Mouse (Mus musculus): Measurements from ENCODE around the gene Pld2. TPM values are rescaled to one million over a fixed set of nuclear protein-coding genes. Genes with fewer than 3 reads are reported as not detected.
"Not testable (repeated sequence)": the region's sequence is repeated elsewhere in the genome, so short reads cannot be mapped to it uniquely, and the experiment has no call there.

Gene Pld2
- polyA plus RNA-seq, 1 experiment from 2014 or later: 19.6 TPM

DNA sequence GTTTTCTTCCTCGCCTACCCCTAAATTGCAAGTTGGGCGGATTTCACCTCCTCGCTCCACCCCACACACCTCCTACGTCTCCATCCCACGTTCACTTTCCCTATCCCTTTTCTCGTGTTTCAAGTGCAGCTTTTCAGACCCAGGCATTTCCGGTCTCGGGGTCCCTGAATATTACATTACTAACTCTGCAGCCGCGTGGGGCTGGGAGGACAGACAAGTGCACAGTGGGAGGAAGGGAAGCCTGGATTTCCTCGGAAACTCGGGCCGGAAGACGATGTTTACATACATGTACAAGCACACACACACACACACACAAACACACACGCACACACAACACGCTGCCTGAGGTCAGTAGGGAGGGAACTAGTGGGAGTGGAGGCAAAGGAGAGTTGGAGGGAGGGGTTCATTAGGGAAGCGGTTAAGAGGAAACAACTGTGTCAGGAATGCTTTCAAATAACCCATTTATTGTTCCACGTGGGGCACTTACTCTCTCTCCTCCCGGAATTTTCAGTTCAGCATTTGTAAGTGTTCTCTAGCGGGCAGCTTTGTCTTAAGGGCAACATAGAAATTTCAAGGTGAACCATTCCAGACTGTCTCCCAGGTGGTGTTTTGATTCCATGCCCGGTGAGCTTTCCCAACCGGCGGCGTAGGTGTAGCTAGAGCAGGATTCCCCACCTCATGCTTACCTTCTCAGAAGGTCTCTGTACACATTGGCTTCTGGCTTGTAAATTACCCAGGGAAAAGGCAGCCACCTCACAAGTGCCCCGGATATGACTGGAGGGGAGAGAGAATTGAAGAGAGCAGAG lies 23.8 kb downstream of the Pld2 start:
- WGBS: 3% methylated on average over 25 of the region's 25 CpGs
- ATAC-seq: peak; percentile 15; the same call in 1 of the 2 replicates

DNA sequence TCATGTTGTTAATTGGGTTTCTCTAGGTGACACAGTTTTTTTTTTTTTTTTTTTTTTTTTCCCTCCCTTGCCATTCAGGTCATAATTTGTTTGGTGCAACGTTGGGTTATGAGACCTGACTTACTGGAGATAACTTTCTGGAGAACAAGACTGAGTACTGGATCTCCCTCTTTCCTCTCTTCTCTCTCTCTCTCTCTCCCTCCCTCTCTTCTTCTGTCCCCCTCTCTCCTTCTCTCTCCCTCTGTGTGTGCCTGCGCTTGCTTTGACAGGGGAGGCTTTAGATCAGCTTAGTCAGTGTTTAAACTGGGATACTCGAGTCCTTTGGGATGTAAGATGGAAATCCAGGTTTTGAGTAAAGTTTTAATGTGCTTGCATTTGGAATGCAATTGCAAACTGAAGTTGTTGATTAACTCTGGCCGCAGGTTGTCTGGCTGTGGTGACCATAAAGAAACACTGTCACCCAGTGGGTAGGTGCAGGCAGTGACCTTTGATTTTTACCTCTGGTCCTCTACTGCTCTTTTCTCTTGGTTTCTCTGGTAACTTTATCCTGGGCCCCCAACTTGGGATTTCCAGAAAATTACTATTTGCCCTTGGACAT lies 24.5 kb downstream of the Pld2 start:
- Histone ChIP-seq H3K9ac (ENCODE audit: low read depth, low read length) (peak overlapping the region; percentile 87), H3K9me3 (replicated peaks; ENCODE audit: control insufficient read depth, low read length, poor library complexity, severe bottlenecking) (no peaks in the 10 kb centered on the region), H3K4me3 (ENCODE audit: low read depth, low read length) (peak overlapping the region; percentile 89), H3K36me3 (ENCODE audit: control insufficient read depth, insufficient read depth, low read length) (no peaks in the 10 kb centered on the region), H3K27me3 (ENCODE audit: control insufficient read depth, insufficient read depth, low read depth, low read length) (no peaks in the 10 kb centered on the region), H3K27ac (ENCODE audit: low read length) (no peak overlapping the region), H3K4me1 (ENCODE audit: control insufficient read depth, insufficient read depth, low read length) (peaks cover 31% of the 10 kb centered on the region), H3K4me2 (ENCODE audit: low read length) (peak overlapping the region; percentile 90)
- no peak for ATAC-seq
- WGBS: 49% methylated on average over 4 of the region's 4 CpGs

More for the DNA sequence above, 23.8 kb downstream of the Pld2 start:
- H3K9ac ChIP-seq (ENCODE audit: low read depth, low read length): peak overlapping the region; percentile 87
- no peaks in the 10 kb centered on the region for H3K9me3 ChIP-seq (replicated peaks; ENCODE audit: control insufficient read depth, low read length, poor library complexity, severe bottlenecking)
- H3K4me3 ChIP-seq (ENCODE audit: low read depth, low read length): peak overlapping the region; percentile 89
- H3K27ac ChIP-seq (ENCODE audit: low read length): peak overlapping the region; percentile 83
- H3K4me1 ChIP-seq (ENCODE audit: control insufficient read depth, insufficient read depth, low read length): peaks cover 31% of the 10 kb centered on the region
- H3K4me2 ChIP-seq (ENCODE audit: low read length): peak overlapping the region; percentile 90
- no peaks in the 10 kb centered on the region for H3K36me3 ChIP-seq (ENCODE audit: control insufficient read depth, insufficient read depth, low read length)
- no peaks in the 10 kb centered on the region for H3K27me3 ChIP-seq (ENCODE audit: control insufficient read depth, insufficient read depth, low read depth, low read length)

DNA sequence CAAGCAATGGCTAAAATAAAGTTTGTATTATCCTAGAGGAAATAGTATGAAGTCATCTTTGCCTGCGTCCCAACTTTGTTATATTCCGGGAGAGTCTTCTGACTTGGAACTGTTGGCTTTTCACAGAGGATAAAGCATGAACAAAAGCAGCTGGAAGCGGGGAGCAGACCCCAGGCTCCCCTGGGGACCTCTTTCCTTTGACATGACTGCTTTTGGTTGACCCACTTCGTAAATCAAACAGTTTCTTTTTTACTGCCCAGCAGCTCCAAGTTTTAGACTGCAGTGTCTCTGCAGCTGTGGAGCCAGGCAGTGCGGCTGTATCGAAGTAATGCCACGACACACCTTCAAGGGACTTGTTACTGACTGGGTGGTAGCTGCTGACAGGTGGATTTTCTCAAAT lies 26.7 kb downstream of the Pld2 start:
- Histone ChIP-seq H3K4me2 (ENCODE audit: low read length) (no peak overlapping the region), H3K9me3 (replicated peaks; ENCODE audit: control insufficient read depth, low read length, poor library complexity, severe bottlenecking) (no peaks in the 10 kb centered on the region), H3K9ac (ENCODE audit: low read depth, low read length) (no peak overlapping the region), H3K27me3 (ENCODE audit: control insufficient read depth, insufficient read depth, low read depth, low read length) (no peaks in the 10 kb centered on the region), H3K4me3 (ENCODE audit: low read depth, low read length) (no peak overlapping the region), H3K4me1 (ENCODE audit: control insufficient read depth, insufficient read depth, low read length) (peaks cover 30% of the 10 kb centered on the region), H3K27ac (ENCODE audit: low read length) (no peak overlapping the region), H3K36me3 (ENCODE audit: control insufficient read depth, insufficient read depth, low read length) (no peaks in the 10 kb centered on the region)
- WGBS: 58% methylated on average over 7 of the region's 7 CpGs
- no peak for ATAC-seq

DNA sequence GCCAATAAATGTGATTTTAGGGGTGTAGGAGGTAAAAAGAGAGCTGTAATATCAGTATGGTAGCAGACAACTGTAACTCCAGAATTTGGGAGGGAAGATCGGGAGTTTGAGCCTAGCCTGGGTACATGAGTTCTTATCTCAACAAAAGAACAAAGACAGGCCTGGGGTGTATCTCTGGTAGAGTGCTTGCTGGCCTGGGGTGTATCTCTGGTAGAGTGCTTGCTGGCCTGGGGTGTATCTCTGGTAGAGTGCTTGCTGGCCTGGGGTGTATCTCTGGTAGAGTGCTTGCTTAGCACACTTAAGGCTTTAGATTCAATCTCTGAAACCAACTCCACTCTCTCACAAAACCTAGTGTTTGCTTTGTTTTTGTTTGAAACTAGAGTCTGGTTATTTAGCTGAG lies 30.8 kb downstream of the Pld2 start:
- WGBS: 94% methylated on average over 1 of the region's 1 CpGs
- H3K9ac ChIP-seq (ENCODE audit: low read depth, low read length); H3K36me3 ChIP-seq (ENCODE audit: control insufficient read depth, insufficient read depth, low read length); H3K27ac ChIP-seq (ENCODE audit: low read length); H3K9me3 ChIP-seq (replicated peaks; ENCODE audit: control insufficient read depth, low read length, poor library complexity, severe bottlenecking); H3K4me2 ChIP-seq (ENCODE audit: low read length); H3K4me1 ChIP-seq (ENCODE audit: control insufficient read depth, insufficient read depth, low read length); H3K4me3 ChIP-seq (ENCODE audit: low read depth, low read length); H3K27me3 ChIP-seq (ENCODE audit: control insufficient read depth, insufficient read depth, low read depth, low read length); ATAC-seq: not testable (repeated sequence)

DNA sequence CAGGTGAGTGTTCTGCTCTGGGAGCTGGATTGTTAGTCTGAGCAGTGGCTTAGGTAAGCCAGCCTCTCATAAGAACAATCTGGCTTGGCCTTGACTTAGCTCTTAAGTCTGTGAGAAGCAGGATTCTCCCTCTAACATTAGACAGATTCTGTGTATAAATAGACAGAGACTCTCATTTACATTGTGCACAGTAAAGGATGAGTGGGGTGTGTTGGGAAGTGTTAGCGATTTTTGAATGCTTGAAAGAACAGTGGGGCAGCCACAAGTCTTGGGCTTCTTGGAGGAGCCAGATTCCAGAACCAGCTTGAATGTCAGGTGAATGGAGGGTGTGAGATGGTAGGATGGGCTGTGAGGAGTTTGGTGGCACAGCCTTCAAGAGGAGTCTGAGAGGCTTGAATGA lies 31.8 kb downstream of the Pld2 start:
- no peak overlapping the region for H3K9ac ChIP-seq (ENCODE audit: low read depth, low read length)
- H3K27me3 ChIP-seq (ENCODE audit: control insufficient read depth, insufficient read depth, low read depth, low read length): no peaks in the 10 kb centered on the region
- no peak for ATAC-seq
- H3K4me1 ChIP-seq (ENCODE audit: control insufficient read depth, insufficient read depth, low read length): peaks cover 7% of the 10 kb centered on the region
- H3K4me3 ChIP-seq (ENCODE audit: low read depth, low read length): no peak overlapping the region
- H3K9me3 ChIP-seq (replicated peaks; ENCODE audit: control insufficient read depth, low read length, poor library complexity, severe bottlenecking): no peaks in the 10 kb centered on the region
- H3K36me3 ChIP-seq (ENCODE audit: control insufficient read depth, insufficient read depth, low read length): no peaks in the 10 kb centered on the region
- H3K27ac ChIP-seq (ENCODE audit: low read length): no peak overlapping the region
- WGBS: 100% methylated on average over 1 of the region's 1 CpGs
- no peak overlapping the region for H3K4me2 ChIP-seq (ENCODE audit: low read length)

DNA sequence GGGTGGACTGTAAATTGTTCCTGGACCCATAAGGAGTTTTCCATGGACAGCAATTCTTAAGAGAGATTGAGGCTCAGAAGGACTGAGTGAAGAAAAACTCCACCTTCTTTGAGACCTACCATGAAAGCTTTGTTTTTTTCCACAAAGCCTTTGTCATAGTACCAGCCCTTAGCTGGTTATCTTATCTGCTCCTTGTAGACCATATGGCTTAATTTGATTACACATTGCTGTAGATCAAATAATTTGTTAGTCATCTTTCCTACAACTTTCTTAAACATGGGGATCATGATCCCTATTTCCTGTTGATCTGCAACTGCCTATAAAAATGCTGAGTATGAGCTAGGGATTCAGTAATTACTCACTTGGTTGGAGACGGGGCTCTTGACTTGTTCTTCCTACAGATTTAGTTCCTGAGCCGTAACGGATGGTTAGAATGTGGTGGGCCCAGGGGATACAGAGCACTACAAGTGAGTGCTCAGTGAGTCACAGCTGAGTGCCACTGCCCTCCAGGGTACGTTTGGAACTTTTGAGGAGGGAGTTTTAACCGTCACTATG lies 32.6 kb downstream of the Pld2 start:
- Histone ChIP-seq H3K36me3 (ENCODE audit: control insufficient read depth, insufficient read depth, low read length) (no peaks in the 10 kb centered on the region), H3K4me1 (ENCODE audit: control insufficient read depth, insufficient read depth, low read length) (peaks cover 4% of the 10 kb centered on the region; the same call in 1 of the 2 replicates), H3K9ac (ENCODE audit: low read depth, low read length) (no peak overlapping the region), H3K27me3 (ENCODE audit: control insufficient read depth, insufficient read depth, low read depth, low read length) (no peaks in the 10 kb centered on the region), H3K4me3 (ENCODE audit: low read depth, low read length) (no peak overlapping the region), H3K4me2 (ENCODE audit: low read length) (no peak overlapping the region), H3K27ac (ENCODE audit: low read length) (no peak overlapping the region), H3K9me3 (replicated peaks; ENCODE audit: control insufficient read depth, low read length, poor library complexity, severe bottlenecking) (no peaks in the 10 kb centered on the region)
- ATAC-seq: no peak
- 55% methylated on average over 5 of the region's 5 CpGs for WGBS

DNA sequence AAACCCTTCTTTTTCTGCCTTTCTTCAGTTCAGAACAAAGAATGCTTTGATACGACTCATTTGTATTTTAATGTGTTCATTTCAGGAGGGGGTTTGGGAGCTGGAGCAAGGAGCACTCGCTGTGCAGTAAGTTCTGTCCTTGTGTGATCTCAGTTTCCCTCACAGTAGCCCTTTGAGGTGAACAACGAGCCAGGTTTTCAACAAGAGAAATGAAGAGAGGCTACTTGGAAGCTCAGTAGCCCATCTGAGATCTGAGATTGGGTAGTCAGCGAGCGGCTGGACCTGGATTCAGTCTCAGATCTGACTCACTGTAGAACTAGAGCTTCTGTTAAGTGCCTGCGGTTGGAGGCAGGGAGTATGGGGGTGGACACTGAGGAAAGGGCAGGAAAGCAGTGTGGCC lies 34.0 kb downstream of the Pld2 start:
- WGBS: 45% methylated on average over 6 of the region's 6 CpGs
- peaks cover 18% of the 10 kb centered on the region for H3K4me1 ChIP-seq (ENCODE audit: control insufficient read depth, insufficient read depth, low read length)
- no peak overlapping the region for H3K4me3 ChIP-seq (ENCODE audit: low read depth, low read length)
- no peak for ATAC-seq
- H3K4me2 ChIP-seq (ENCODE audit: low read length): no peak overlapping the region
- no peak overlapping the region for H3K27ac ChIP-seq (ENCODE audit: low read length)
- H3K9ac ChIP-seq (ENCODE audit: low read depth, low read length): no peak overlapping the region
- no peaks in the 10 kb centered on the region for H3K27me3 ChIP-seq (ENCODE audit: control insufficient read depth, insufficient read depth, low read depth, low read length)
- no peaks in the 10 kb centered on the region for H3K9me3 ChIP-seq (replicated peaks; ENCODE audit: control insufficient read depth, low read length, poor library complexity, severe bottlenecking)
- H3K36me3 ChIP-seq (ENCODE audit: control insufficient read depth, insufficient read depth, low read length): no peaks in the 10 kb centered on the region

DNA sequence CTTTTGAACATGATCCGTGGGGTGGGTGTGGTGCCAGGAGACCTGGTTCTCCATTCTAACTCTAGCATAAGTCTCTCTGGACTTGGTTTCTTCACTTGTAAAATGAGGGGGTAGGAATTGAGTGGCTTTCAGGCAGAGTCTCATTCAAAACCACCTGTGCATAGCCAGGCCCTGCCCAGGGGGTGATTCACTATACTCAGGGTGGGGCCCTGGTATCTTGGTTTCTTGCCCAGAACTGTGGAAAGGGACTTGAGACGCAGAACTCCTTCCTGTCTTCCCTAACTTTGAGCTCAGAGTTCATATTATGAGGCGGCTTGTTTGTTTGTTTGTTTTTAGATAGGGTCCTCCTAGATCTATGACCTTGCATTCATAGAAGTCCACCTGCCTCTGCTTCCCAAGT lies 37.3 kb downstream of the Pld2 start:
- no peaks in the 10 kb centered on the region for H3K9me3 ChIP-seq (replicated peaks; ENCODE audit: control insufficient read depth, low read length, poor library complexity, severe bottlenecking)
- no peak for ATAC-seq
- H3K27ac ChIP-seq (ENCODE audit: low read length): no peak overlapping the region
- 80% methylated on average over 3 of the region's 3 CpGs for WGBS
- no peak overlapping the region for H3K9ac ChIP-seq (ENCODE audit: low read depth, low read length)
- peaks cover 22% of the 10 kb centered on the region for H3K4me1 ChIP-seq (ENCODE audit: control insufficient read depth, insufficient read depth, low read length)
- H3K4me3 ChIP-seq (ENCODE audit: low read depth, low read length): no peak overlapping the region
- no peak overlapping the region for H3K4me2 ChIP-seq (ENCODE audit: low read length)
- H3K36me3 ChIP-seq (ENCODE audit: control insufficient read depth, insufficient read depth, low read length): no peaks in the 10 kb centered on the region; the same call in 1 of the 2 replicates
- no peaks in the 10 kb centered on the region for H3K27me3 ChIP-seq (ENCODE audit: control insufficient read depth, insufficient read depth, low read depth, low read length)

DNA sequence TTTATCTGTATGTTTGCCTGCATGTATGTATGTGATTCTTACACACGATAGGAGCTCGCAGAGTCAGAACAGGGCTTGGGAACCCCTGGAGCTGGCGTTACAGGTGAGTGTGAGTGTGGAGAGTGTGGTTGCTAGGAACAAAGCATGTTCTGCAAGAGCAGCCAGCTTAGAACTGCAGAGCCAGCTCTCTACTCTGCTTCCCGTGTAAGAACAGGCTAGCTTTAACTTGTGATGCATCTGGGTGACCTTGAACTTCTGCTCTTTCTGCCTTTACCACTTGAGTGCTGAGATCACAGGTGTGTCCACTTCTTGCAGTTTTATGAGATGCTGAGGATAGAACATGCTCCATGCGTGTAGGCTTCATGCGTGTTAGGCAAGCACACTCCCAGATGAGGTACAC lies 39.1 kb downstream of the Pld2 start:
- ATAC-seq: no peak
- peaks cover 19% of the 10 kb centered on the region for H3K4me1 ChIP-seq (ENCODE audit: control insufficient read depth, insufficient read depth, low read length)
- H3K27me3 ChIP-seq (ENCODE audit: control insufficient read depth, insufficient read depth, low read depth, low read length): no peaks in the 10 kb centered on the region
- no peak overlapping the region for H3K4me3 ChIP-seq (ENCODE audit: low read depth, low read length)
- H3K36me3 ChIP-seq (ENCODE audit: control insufficient read depth, insufficient read depth, low read length): no peaks in the 10 kb centered on the region; the same call in 1 of the 2 replicates
- no peak overlapping the region for H3K27ac ChIP-seq (ENCODE audit: low read length)
- no peaks in the 10 kb centered on the region for H3K9me3 ChIP-seq (replicated peaks; ENCODE audit: control insufficient read depth, low read length, poor library complexity, severe bottlenecking)
- no peak overlapping the region for H3K4me2 ChIP-seq (ENCODE audit: low read length)
- no peak overlapping the region for H3K9ac ChIP-seq (ENCODE audit: low read depth, low read length)
- 91% methylated on average over 6 of the region's 6 CpGs for WGBS
